In the genomic region with DNA sequence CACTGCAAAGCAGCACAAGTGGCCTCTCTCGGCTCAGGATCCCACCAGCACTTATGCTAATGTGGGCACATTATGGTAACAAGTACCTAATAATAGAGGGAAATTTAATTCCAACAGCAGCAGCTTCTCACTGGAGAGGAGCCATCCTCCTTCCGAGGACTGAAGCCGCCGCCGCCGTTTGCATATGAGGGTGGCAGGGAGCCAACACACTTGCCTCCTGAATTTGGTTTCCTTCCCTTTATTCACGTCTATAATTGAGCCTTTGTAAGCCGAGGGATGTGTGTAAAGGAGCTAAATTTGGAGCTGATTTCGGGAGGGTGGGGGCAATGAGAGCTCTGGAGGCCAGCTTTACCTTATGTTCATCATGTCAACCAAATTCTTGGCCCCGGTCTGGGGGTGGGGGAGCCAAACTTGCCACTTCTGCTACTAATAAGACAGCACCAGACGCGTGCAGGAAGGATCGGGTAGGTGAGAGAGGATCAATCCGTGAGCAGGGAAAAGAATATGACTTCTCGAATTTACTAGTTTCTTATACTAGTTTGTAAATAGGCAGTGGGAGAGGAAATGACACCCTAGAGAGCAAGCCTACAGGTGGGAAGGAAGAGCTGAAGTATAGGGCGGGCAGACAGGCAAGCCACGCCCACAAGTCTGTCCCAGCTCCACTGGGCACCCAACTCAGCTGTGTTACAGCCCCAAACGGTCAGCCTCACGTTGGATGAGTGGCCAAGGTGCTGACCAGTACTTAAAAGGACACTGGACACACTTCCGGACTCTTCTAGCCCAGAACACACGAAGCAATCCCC, we compare ENCODE assay signal across 8 mouse cellular contexts. TPM values are rescaled to one million over a fixed set of nuclear protein-coding genes. Genes with fewer than 3 reads are reported as not detected.
A peak's percentile ranks its signal among the peaks of the same experiment; 100 is the strongest.
DNase-seq lines count a peak whose midpoint lies in the region; ATAC-seq lines count a peak whose summit lies in the region.

No protein-coding gene starts in this region.

- no peak for DNase-seq in kidney, adult 8-10 months
- peak; percentile 80 for DNase-seq in kidney, postnatal 10 days
- DNase-seq in liver, embryonic 13.5 days = no peak
- DNase-seq in thymus, postnatal 14 days = no peak

- peak overlapping the region; percentile 23 for H3K4me2 ChIP-seq in kidney, embryonic 14.5 days (replicated peaks; ENCODE audit: low read depth, low read length)
- peak overlapping the region; percentile 34 for H3K4me2 ChIP-seq in embryonic facial prominence, embryonic 12.5 days (replicated peaks)
- H3K4me2 ChIP-seq in heart, embryonic 12.5 days = peak overlapping the region; percentile 61
- 0 out of 2 replicates have a peak overlapping the region, but pooled peaks have one; percentile 22 for H3K4me2 ChIP-seq in liver, embryonic 13.5 days
- H3K4me2 ChIP-seq in neural tube, embryonic 15.5 days = peak overlapping the region; percentile 29

- H3K9ac ChIP-seq in kidney, embryonic 14.5 days (ENCODE audit: low read depth, low read length) = no peak overlapping the region
- H3K9ac ChIP-seq in embryonic facial prominence, embryonic 12.5 days = no peak overlapping the region
- peak overlapping the region; percentile 8; the same call in 1 of the 2 replicates for H3K9ac ChIP-seq in heart, embryonic 12.5 days
- H3K9ac ChIP-seq in liver, embryonic 13.5 days = no peak overlapping the region
- H3K9ac ChIP-seq in neural tube, embryonic 15.5 days (replicated peaks) = no peak overlapping the region

- no peak overlapping the region for H3K27ac ChIP-seq in kidney, embryonic 14.5 days (ENCODE audit: low read depth, low read length)
- no peak overlapping the region for H3K27ac ChIP-seq in embryonic facial prominence, embryonic 12.5 days
- no peak overlapping the region for H3K27ac ChIP-seq in heart, embryonic 12.5 days (ENCODE audit: poor library complexity, severe bottlenecking)
- no peak overlapping the region for H3K27ac ChIP-seq in liver, embryonic 13.5 days
- peak overlapping the region; percentile 71 for H3K27ac ChIP-seq in neural tube, embryonic 15.5 days (replicated peaks)

- no peak overlapping the region for H3K4me3 ChIP-seq in kidney, embryonic 14.5 days (ENCODE audit: low read length)
- H3K4me3 ChIP-seq in embryonic facial prominence, embryonic 12.5 days = no peak overlapping the region
- H3K4me3 ChIP-seq in heart, embryonic 12.5 days = peak overlapping the region; percentile 29
- no peak overlapping the region for H3K4me3 ChIP-seq in liver, embryonic 13.5 days (replicated peaks)
- no peak overlapping the region for H3K4me3 ChIP-seq in neural tube, embryonic 15.5 days (replicated peaks)

- peaks cover 5% of the 10 kb centered on the region; the same call in 1 of the 2 replicates for H3K27me3 ChIP-seq in kidney, embryonic 14.5 days (ENCODE audit: control insufficient read depth, insufficient read depth, low read length)
- H3K27me3 ChIP-seq in embryonic facial prominence, embryonic 12.5 days = peaks cover 6% of the 10 kb centered on the region
- H3K27me3 ChIP-seq in heart, embryonic 12.5 days (replicated peaks) = peaks cover 12% of the 10 kb centered on the region; the same call in 1 of the 2 replicates
- H3K27me3 ChIP-seq in liver, embryonic 13.5 days = peaks cover 6% of the 10 kb centered on the region; the same call in 1 of the 2 replicates
- peaks cover 9% of the 10 kb centered on the region; the same call in 1 of the 2 replicates for H3K27me3 ChIP-seq in neural tube, embryonic 15.5 days (replicated peaks)

- ATAC-seq in kidney, embryonic 14.5 days (ENCODE audit: low FRiP score, low TSS enrichment) = peak; percentile 51; the same call in 1 of the 2 replicates
- ATAC-seq in embryonic facial prominence, embryonic 12.5 days (ENCODE audit: insufficient number of reproducible peaks, insufficient read depth, low FRiP score, low TSS enrichment) = peak; percentile 48; the same call in 1 of the 2 replicates
- ATAC-seq in heart, embryonic 12.5 days (ENCODE audit: insufficient number of reproducible peaks, low FRiP score) = no peak
- no peak for ATAC-seq in liver, embryonic 13.5 days (ENCODE audit: low read depth)
- peak; percentile 87 for ATAC-seq in neural tube, embryonic 15.5 days (ENCODE audit: low FRiP score)

- WGBS in kidney, embryonic 14.5 days = 13% methylated on average over 21 of the region's 21 CpGs
- WGBS in embryonic facial prominence, embryonic 12.5 days = 18% methylated on average over 21 of the region's 21 CpGs
- WGBS in heart, embryonic 12.5 days = 20% methylated on average over 21 of the region's 21 CpGs
- WGBS in liver, embryonic 13.5 days (ENCODE audit: insufficient replicate concordance) = 18% methylated on average over 21 of the region's 21 CpGs
- 13% methylated on average over 21 of the region's 21 CpGs for WGBS in neural tube, embryonic 15.5 days

- no peaks in the 10 kb centered on the region for H3K9me3 ChIP-seq in kidney, embryonic 14.5 days (ENCODE audit: control insufficient read depth, low read length)
- H3K9me3 ChIP-seq in embryonic facial prominence, embryonic 12.5 days = no peaks in the 10 kb centered on the region
- no peaks in the 10 kb centered on the region for H3K9me3 ChIP-seq in heart, embryonic 12.5 days (replicated peaks)
- H3K9me3 ChIP-seq in liver, embryonic 13.5 days (replicated peaks) = no peaks in the 10 kb centered on the region
- no peaks in the 10 kb centered on the region for H3K9me3 ChIP-seq in neural tube, embryonic 15.5 days (replicated peaks)

- H3K4me1 ChIP-seq in kidney, embryonic 14.5 days (ENCODE audit: control insufficient read depth, insufficient read depth, low read length) = peaks cover 15% of the 10 kb centered on the region; the same call in 1 of the 2 replicates
- H3K4me1 ChIP-seq in embryonic facial prominence, embryonic 12.5 days = peaks cover 19% of the 10 kb centered on the region; the same call in 1 of the 2 replicates
- peaks cover 22% of the 10 kb centered on the region for H3K4me1 ChIP-seq in heart, embryonic 12.5 days (replicated peaks)
- H3K4me1 ChIP-seq in liver, embryonic 13.5 days (replicated peaks) = no peaks in the 10 kb centered on the region
- peaks cover 33% of the 10 kb centered on the region for H3K4me1 ChIP-seq in neural tube, embryonic 15.5 days

- H3K36me3 ChIP-seq in kidney, embryonic 14.5 days (ENCODE audit: control insufficient read depth, insufficient read depth, low read length) = no peaks in the 10 kb centered on the region
- H3K36me3 ChIP-seq in embryonic facial prominence, embryonic 12.5 days = no peaks in the 10 kb centered on the region
- no peaks in the 10 kb centered on the region for H3K36me3 ChIP-seq in heart, embryonic 12.5 days
- H3K36me3 ChIP-seq in liver, embryonic 13.5 days = no peaks in the 10 kb centered on the region
- H3K36me3 ChIP-seq in neural tube, embryonic 15.5 days = no peaks in the 10 kb centered on the region

RNA-seq across cellular contexts. Expression of a gene that starts 56.8 kb away (rescaled TPM):
- polyA plus RNA-seq in kidney, embryonic 14.5 days (2014; fragmentation: Nextera tagmentation; extraction: Ambion mirVana) = not detected in 2 replicates
- not detected in 2 replicates for polyA plus RNA-seq in embryonic facial prominence, embryonic 12.5 days (2016; fragmentation: Nextera tagmentation; extraction: Ambion mirVana)
- 0.10 and 0.18 TPM in 2 replicates for polyA plus RNA-seq in heart, embryonic 12.5 days (2016; fragmentation: Nextera tagmentation; extraction: Ambion mirVana)
- not detected in 2 replicates for polyA plus RNA-seq in liver, embryonic 13.5 days (2015; fragmentation: Nextera tagmentation; extraction: Ambion mirVana)
- polyA plus RNA-seq in neural tube, embryonic 15.5 days (2015; fragmentation: Nextera tagmentation; extraction: Ambion mirVana) = 0.18 and 0.32 TPM in 2 replicates

Comparison
In these comparisons a context has a peak if more than half of its experiments do, and no peak if none do; other contexts are left out.
1. ATAC-seq: peak in kidney, embryonic 14.5 days (single experiment), embryonic facial prominence, embryonic 12.5 days (single experiment) and neural tube, embryonic 15.5 days (single experiment); none in heart, embryonic 12.5 days (single experiment) and liver, embryonic 13.5 days (single experiment).
2. Peak in every context shown above with its lines, with median percentiles within 50 percentile points of each other: H3K4me2 ChIP-seq.